In the genomic region with DNA sequence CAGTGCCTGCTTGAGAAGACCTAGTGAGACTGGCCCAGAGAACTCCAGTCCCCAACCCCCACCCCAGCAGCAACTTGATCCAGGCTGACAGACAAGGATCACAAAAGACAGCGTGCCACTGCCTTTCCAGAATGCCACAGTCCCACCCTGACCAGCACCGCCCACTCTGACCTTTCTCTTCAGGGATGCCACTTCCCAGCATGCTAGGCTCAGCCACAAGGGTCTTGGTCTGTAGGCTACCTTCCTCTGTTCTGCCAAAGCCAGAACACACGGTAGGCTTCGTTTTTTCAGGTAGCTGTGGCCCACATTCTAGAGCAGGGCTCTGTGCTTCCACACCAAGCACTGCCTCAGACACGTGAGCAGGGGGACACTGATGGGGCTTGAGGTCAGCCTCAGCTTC, we compare ENCODE assay signal across 22 mouse cellular contexts. TPM values are rescaled to one million over a fixed set of nuclear protein-coding genes. Genes with fewer than 3 reads are reported as not detected.
DNase-seq lines count a peak whose midpoint lies in the region; ATAC-seq lines count a peak whose summit lies in the region.
"Had no signal": no experiment of that assay in that cellular context is flagged by ENCODE, and none has a peak within 500 bp of the region (broad histone marks: within the 10 kb centered on the region; RNA-seq: fewer than 3 reads in every experiment).

No protein-coding gene starts in this region.

- no peaks in the 10 kb centered on the region for H3K9me3 ChIP-seq in forebrain, embryonic 12.5 days
- no peaks in the 10 kb centered on the region for H3K9me3 ChIP-seq in forebrain, embryonic 13.5 days (replicated peaks)
- no peaks in the 10 kb centered on the region for H3K9me3 ChIP-seq in embryonic facial prominence, embryonic 10.5 days
- H3K9me3 ChIP-seq: embryonic facial prominence, embryonic 13.5 days; G1E; heart, embryonic 10.5 days had no signal

- H3K4me3 ChIP-seq in forebrain, embryonic 12.5 days (replicated peaks), result no peak overlapping the region
- no peak overlapping the region for H3K4me3 ChIP-seq in forebrain, embryonic 13.5 days
- H3K4me3 ChIP-seq in embryonic facial prominence, embryonic 10.5 days, result no peak overlapping the region
- H3K4me3 ChIP-seq: embryonic facial prominence, embryonic 13.5 days; gastrocnemius, adult 2 months; heart, embryonic 10.5 days had no signal

- DNase-seq in cerebellum, adult 11-12 months, result peak; percentile 51
- DNase-seq in cerebellum, postnatal 4 days (ENCODE audit: low spot score in 2 of 2), result no peak
- peak; percentile 10 for DNase-seq in kidney, postnatal 10 days
- DNase-seq in kidney, postnatal 36 days, result no peak
- no peak for DNase-seq in embryonic facial prominence, embryonic 10.5 days (ENCODE audit: low spot score)
- no peak for DNase-seq in heart, postnatal 36 days
- DNase-seq: adrenal gland, adult 8-10 months; adrenal gland, postnatal 36 days; B cell, adult 2 months; cerebellum, postnatal 14 days; gastrocnemius, adult 2 months; heart, adult 18-20 months; heart, postnatal 10 days; kidney, adult 11 months had no signal

- H3K4me1 ChIP-seq in forebrain, embryonic 12.5 days, result no peaks in the 10 kb centered on the region
- H3K4me1 ChIP-seq in forebrain, embryonic 13.5 days, result no peaks in the 10 kb centered on the region
- peaks cover 4% of the 10 kb centered on the region; the same call in 1 of the 2 replicates for H3K4me1 ChIP-seq in embryonic facial prominence, embryonic 10.5 days
- H3K4me1 ChIP-seq: embryonic facial prominence, embryonic 13.5 days; heart, embryonic 10.5 days had no signal

- no peak overlapping the region for H3K9ac ChIP-seq in forebrain, embryonic 12.5 days
- no peak overlapping the region for H3K9ac ChIP-seq in forebrain, embryonic 13.5 days
- H3K9ac ChIP-seq: embryonic facial prominence, embryonic 13.5 days had no signal

- no peak overlapping the region for H3K4me2 ChIP-seq in forebrain, embryonic 12.5 days
- H3K4me2 ChIP-seq in forebrain, embryonic 13.5 days, result no peak overlapping the region
- H3K4me2 ChIP-seq: embryonic facial prominence, embryonic 13.5 days had no signal

- 0 out of 2 replicates have a peak overlapping the region, but pooled peaks have one; percentile 8 for H3K27ac ChIP-seq in forebrain, embryonic 12.5 days
- no peak overlapping the region for H3K27ac ChIP-seq in forebrain, embryonic 13.5 days
- H3K27ac ChIP-seq in embryonic facial prominence, embryonic 10.5 days (replicated peaks), result peak overlapping the region; percentile 27; the same call in 1 of the 2 replicates
- H3K27ac ChIP-seq: embryonic facial prominence, embryonic 13.5 days; gastrocnemius, adult 2 months; heart, embryonic 10.5 days had no signal

- WGBS in forebrain, embryonic 12.5 days, result 65% methylated on average over 5 of the region's 5 CpGs
- WGBS in forebrain, embryonic 13.5 days, result 61% methylated on average over 5 of the region's 5 CpGs
- 66% methylated on average over 5 of the region's 5 CpGs for WGBS in embryonic facial prominence, embryonic 10.5 days

- ATAC-seq in forebrain, embryonic 12.5 days (ENCODE audit: low FRiP score), result no peak
- ATAC-seq in forebrain, embryonic 13.5 days, result no peak
- ATAC-seq: CD4-positive, CD25-positive, alpha-beta regulatory T cell, adult 4 months; forebrain, embryonic 14.5 days; hindbrain, embryonic 16.5 days had no signal

- no peaks in the 10 kb centered on the region for H3K27me3 ChIP-seq in forebrain, embryonic 12.5 days
- no peaks in the 10 kb centered on the region for H3K27me3 ChIP-seq in forebrain, embryonic 13.5 days
- no peaks in the 10 kb centered on the region for H3K27me3 ChIP-seq in embryonic facial prominence, embryonic 10.5 days (replicated peaks; ENCODE audit: low read depth, poor library complexity, severe bottlenecking)
- H3K27me3 ChIP-seq: embryonic facial prominence, embryonic 13.5 days had no signal

- H3K36me3 ChIP-seq in forebrain, embryonic 12.5 days (replicated peaks), result peaks cover 98% of the 10 kb centered on the region
- peaks cover 100% of the 10 kb centered on the region for H3K36me3 ChIP-seq in forebrain, embryonic 13.5 days (ENCODE audit: poor library complexity, severe bottlenecking)
- H3K36me3 ChIP-seq in embryonic facial prominence, embryonic 10.5 days (replicated peaks), result peaks cover 100% of the 10 kb centered on the region

- intact Hi-C loops in heart, postnatal 36 days (cut with DNase I), result no loop called here

RNA-seq across cellular contexts. Expression of a gene that starts 13.8 kb away (rescaled TPM):
- polyA plus RNA-seq in forebrain, embryonic 12.5 days (2016; fragmentation: Nextera tagmentation; extraction: Ambion mirVana), result 23.1 and 24.4 TPM in 2 replicates
- 20.9 and 22.5 TPM in 2 replicates for polyA plus RNA-seq in forebrain, embryonic 13.5 days (2015; fragmentation: Nextera tagmentation; extraction: Ambion mirVana)
- 12.9 and 13.0 TPM in 2 replicates for polyA plus RNA-seq in embryonic facial prominence, embryonic 10.5 days (2016; fragmentation: Nextera tagmentation; extraction: Ambion mirVana)
- 10 to 100 TPM; 15.4 to 17.1 TPM for total RNA-seq in heart, postnatal 36 days (2021)

RNA-seq across cellular contexts. Expression of a gene that starts 20.3 kb away (rescaled TPM):
- polyA plus RNA-seq in forebrain, embryonic 12.5 days (2016; fragmentation: Nextera tagmentation; extraction: Ambion mirVana), result 27.4 and 27.7 TPM in 2 replicates
- 16.8 and 19.8 TPM in 2 replicates for polyA plus RNA-seq in forebrain, embryonic 13.5 days (2015; fragmentation: Nextera tagmentation; extraction: Ambion mirVana)
- 25.9 and 28.8 TPM in 2 replicates for polyA plus RNA-seq in embryonic facial prominence, embryonic 10.5 days (2016; fragmentation: Nextera tagmentation; extraction: Ambion mirVana)
- 1 to 10 TPM; 8.6 to 8.8 TPM for total RNA-seq in heart, postnatal 36 days (2021)

RNA-seq across cellular contexts. Expression of a gene that starts 25.9 kb away (rescaled TPM):
- polyA plus RNA-seq in forebrain, embryonic 12.5 days (2016; fragmentation: Nextera tagmentation; extraction: Ambion mirVana), result 20.5 TPM in 2 replicates
- polyA plus RNA-seq in forebrain, embryonic 13.5 days (2015; fragmentation: Nextera tagmentation; extraction: Ambion mirVana), result 22.3 and 25.4 TPM in 2 replicates
- 15.9 and 16.1 TPM in 2 replicates for polyA plus RNA-seq in embryonic facial prominence, embryonic 10.5 days (2016; fragmentation: Nextera tagmentation; extraction: Ambion mirVana)
- 1 to 10 TPM; 7.1 to 7.4 TPM for total RNA-seq in heart, postnatal 36 days (2021)

RNA-seq across cellular contexts. Expression of a gene that starts 27.7 kb away (rescaled TPM):
- polyA plus RNA-seq in forebrain, embryonic 12.5 days (2016; fragmentation: Nextera tagmentation; extraction: Ambion mirVana), result 46.3 and 48.8 TPM in 2 replicates
- polyA plus RNA-seq in forebrain, embryonic 13.5 days (2015; fragmentation: Nextera tagmentation; extraction: Ambion mirVana), result 40.4 and 45.1 TPM in 2 replicates
- polyA plus RNA-seq in embryonic facial prominence, embryonic 10.5 days (2016; fragmentation: Nextera tagmentation; extraction: Ambion mirVana), result 52.1 and 52.4 TPM in 2 replicates
- total RNA-seq in heart, postnatal 36 days (2021), result 10 to 100 TPM; 45.6 to 50.5 TPM

RNA-seq across cellular contexts. Expression of a gene that starts 37.9 kb away (rescaled TPM):
- polyA plus RNA-seq in forebrain, embryonic 12.5 days (2016; fragmentation: Nextera tagmentation; extraction: Ambion mirVana), result 14.2 and 16.7 TPM in 2 replicates
- polyA plus RNA-seq in forebrain, embryonic 13.5 days (2015; fragmentation: Nextera tagmentation; extraction: Ambion mirVana), result 9.1 and 11.7 TPM in 2 replicates
- 16.6 and 19.6 TPM in 2 replicates for polyA plus RNA-seq in embryonic facial prominence, embryonic 10.5 days (2016; fragmentation: Nextera tagmentation; extraction: Ambion mirVana)
- total RNA-seq in heart, postnatal 36 days (2021), result 10 to 100 TPM; 21.5 to 23.7 TPM
- polyA plus RNA-seq: G1E had no signal

Comparison
In these comparisons a context has a peak if more than half of its experiments do, and no peak if none do; other contexts are left out.
1. DNase-seq: peak in cerebellum, adult 11-12 months (single experiment) and kidney, postnatal 10 days (single experiment); none in cerebellum, postnatal 4 days (0 of 2), kidney, postnatal 36 days (0 of 2), embryonic facial prominence, embryonic 10.5 days (single experiment) and heart, postnatal 36 days (0 of 2).